Mouse (Mus musculus): ENCODE measurements around the gene Vwa2. TPM values are rescaled to one million over a fixed set of nuclear protein-coding genes. Genes with fewer than 3 reads are reported as not detected.

Vwa2 gene
- 0.23 and 0.60 TPM in 2 replicates for polyA plus RNA-seq (2015; fragmentation: Nextera tagmentation; extraction: Ambion mirVana)

- Histone ChIP-seq H3K4me1 (peaks cover 16% of the 10 kb centered on the region), H3K9me3 (replicated peaks) (no peaks in the 10 kb centered on the region), H3K27ac (no peak within 1 kb of the TSS), H3K9ac (peak within 1 kb of the TSS; percentile 62), H3K36me3 (ENCODE audit: poor library complexity, severe bottlenecking) (no peaks in the 10 kb centered on the region), H3K4me2 (peak within 1 kb of the TSS; percentile 99), H3K4me3 (peak within 1 kb of the TSS; percentile 52), H3K27me3 (peaks cover 60% of the 10 kb centered on the region)
- peak; percentile 36; the same call in 1 of the 2 replicates for ATAC-seq
- 2% methylated on average over 71 of the region's 71 CpGs for WGBS
Measured at GRCm38 (mm10) chr19:56873816-56874600, at the start of gene Vwa2. TSS of gene Vwa2 (plus strand) at chr19:56874249.

GRCm38 (mm10) chr19:56826047-56826631 is 47.9 kb upstream of the Vwa2 start, which contains the start of gene Tdrd1:
TSS of gene Tdrd1 (plus strand) at chr19:56826209.
- H3K9me3 ChIP-seq (replicated peaks), result no peaks in the 10 kb centered on the region
- H3K36me3 ChIP-seq (ENCODE audit: poor library complexity, severe bottlenecking), result no peaks in the 10 kb centered on the region
- H3K27ac ChIP-seq, result no peak within 1 kb of the TSS
- peaks cover 6% of the 10 kb centered on the region for H3K4me1 ChIP-seq
- H3K4me2 ChIP-seq, result 0 out of 2 replicates have a peak within 1 kb of the TSS, but pooled peaks have one; percentile 29
- H3K27me3 ChIP-seq, result peaks cover 3% of the 10 kb centered on the region; the same call in 1 of the 2 replicates
- 70% methylated on average over 44 of the region's 44 CpGs for WGBS
- no peak for ATAC-seq
- no peak within 1 kb of the TSS for H3K9ac ChIP-seq
- H3K4me3 ChIP-seq, result no peak within 1 kb of the TSS

- ATAC-seq, result no peak
- no peak overlapping the region for H3K4me2 ChIP-seq
- H3K9me3 ChIP-seq (replicated peaks), result no peaks in the 10 kb centered on the region
Measured at GRCm38 (mm10) chr19:56828305-56828704, 45.7 kb upstream of the Vwa2 start.

GRCm38 (mm10) chr19:56829267-56829666 is 44.8 kb upstream of the Vwa2 start:
- no peaks in the 10 kb centered on the region for H3K36me3 ChIP-seq (ENCODE audit: poor library complexity, severe bottlenecking)
- WGBS, result 88% methylated on average over 9 of the region's 9 CpGs

More at GRCm38 (mm10) chr19:56828305-56828704, 45.7 kb upstream of the Vwa2 start:
- WGBS, result 88% methylated on average over 11 of the region's 11 CpGs
- no peaks in the 10 kb centered on the region for H3K36me3 ChIP-seq (ENCODE audit: poor library complexity, severe bottlenecking)
- H3K27me3 ChIP-seq, result 0 out of 2 replicates have a peak, but pooled peaks cover 1% of the 10 kb centered on the region
- no peak overlapping the region for H3K27ac ChIP-seq
- no peaks in the 10 kb centered on the region for H3K4me1 ChIP-seq
- no peak overlapping the region for H3K9ac ChIP-seq
- H3K4me3 ChIP-seq, result no peak overlapping the region

GRCm38 (mm10) chr19:56830163-56830562 is 43.9 kb upstream of the Vwa2 start:
- Histone ChIP-seq H3K27me3 (no peaks in the 10 kb centered on the region), H3K4me1 (peaks cover 2% of the 10 kb centered on the region; the same call in 1 of the 2 replicates), H3K9me3 (replicated peaks) (no peaks in the 10 kb centered on the region), H3K9ac (no peak overlapping the region), H3K27ac (no peak overlapping the region), H3K4me2 (no peak overlapping the region), H3K4me3 (no peak overlapping the region), H3K36me3 (ENCODE audit: poor library complexity, severe bottlenecking) (no peaks in the 10 kb centered on the region)
- ATAC-seq, result no peak
- WGBS, result 88% methylated on average over 4 of the region's 4 CpGs

More at GRCm38 (mm10) chr19:56829267-56829666, 44.8 kb upstream of the Vwa2 start:
- ATAC-seq, result no peak
- Histone ChIP-seq H3K4me3 (no peak overlapping the region), H3K27me3 (no peaks in the 10 kb centered on the region), H3K4me1 (no peaks in the 10 kb centered on the region), H3K9me3 (replicated peaks) (no peaks in the 10 kb centered on the region), H3K9ac (no peak overlapping the region), H3K4me2 (no peak overlapping the region), H3K27ac (no peak overlapping the region)

GRCm38 (mm10) chr19:56835340-56835739 is 38.7 kb upstream of the Vwa2 start:
- 14% methylated on average over 9 of the region's 9 CpGs for WGBS
- H3K4me3 ChIP-seq, result no peak overlapping the region
- no peak overlapping the region for H3K9ac ChIP-seq
- H3K27ac ChIP-seq, result no peak overlapping the region
- no peaks in the 10 kb centered on the region for H3K36me3 ChIP-seq (ENCODE audit: poor library complexity, severe bottlenecking)
- H3K4me1 ChIP-seq, result peaks cover 15% of the 10 kb centered on the region; the same call in 1 of the 2 replicates
- no peaks in the 10 kb centered on the region for H3K9me3 ChIP-seq (replicated peaks)
- ATAC-seq, result 0 out of 2 replicates have a peak, but pooled peaks have one; percentile 33
- H3K27me3 ChIP-seq, result no peaks in the 10 kb centered on the region
- no peak overlapping the region for H3K4me2 ChIP-seq

DNA sequence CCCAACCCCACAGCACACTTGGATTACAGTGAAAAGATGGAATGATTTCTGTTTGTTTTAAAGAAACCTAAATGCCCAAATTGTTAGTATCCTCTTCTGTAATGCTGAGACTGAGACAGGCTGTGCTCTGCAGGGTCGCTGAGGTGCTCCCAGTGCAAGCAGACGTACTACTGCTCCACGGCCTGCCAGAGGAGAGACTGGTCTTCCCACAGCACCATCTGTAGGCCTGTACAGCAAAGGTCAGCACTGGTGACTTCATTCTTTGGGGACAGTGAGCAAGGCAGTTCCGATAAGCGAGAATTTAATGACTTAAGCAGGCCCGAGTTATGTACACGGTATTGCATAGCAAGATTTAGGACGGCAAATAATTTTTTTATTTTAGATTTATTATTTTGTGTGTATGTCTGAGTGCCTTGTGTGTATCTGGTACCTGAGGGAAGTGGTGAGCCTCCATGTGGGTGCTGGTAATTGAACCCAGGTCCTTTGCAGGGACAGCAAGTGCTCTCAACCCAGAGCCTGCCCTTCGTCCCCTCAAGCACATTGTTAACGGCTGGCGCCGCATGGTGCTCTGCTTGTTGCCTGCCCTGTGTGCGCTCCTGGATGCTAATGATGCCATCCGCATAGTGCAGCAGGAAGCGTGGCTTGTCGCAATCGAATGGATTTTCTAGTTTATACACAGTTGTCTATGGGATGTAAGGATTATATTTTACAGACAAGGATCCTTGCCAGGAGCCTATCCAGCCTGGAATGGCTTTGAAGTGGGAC is 34.9 kb upstream of the Vwa2 start:
- no peak overlapping the region for H3K9ac ChIP-seq
- no peak overlapping the region for H3K4me3 ChIP-seq
- no peak overlapping the region for H3K4me2 ChIP-seq
- H3K27me3 ChIP-seq, result no peaks in the 10 kb centered on the region
- ATAC-seq, result no peak
- WGBS, result 66% methylated on average over 17 of the region's 17 CpGs
- peaks cover 15% of the 10 kb centered on the region; the same call in 1 of the 2 replicates for H3K4me1 ChIP-seq
- no peak overlapping the region for H3K27ac ChIP-seq
- H3K9me3 ChIP-seq (replicated peaks), result no peaks in the 10 kb centered on the region
- H3K36me3 ChIP-seq (ENCODE audit: poor library complexity, severe bottlenecking), result no peaks in the 10 kb centered on the region

GRCm38 (mm10) chr19:56842974-56843373 is 31.1 kb upstream of the Vwa2 start:
- no peak overlapping the region for H3K4me2 ChIP-seq
- 0 out of 2 replicates have a peak, but pooled peaks cover 9% of the 10 kb centered on the region for H3K9me3 ChIP-seq (replicated peaks)
- WGBS, result 84% methylated on average over 12 of the region's 12 CpGs

DNA sequence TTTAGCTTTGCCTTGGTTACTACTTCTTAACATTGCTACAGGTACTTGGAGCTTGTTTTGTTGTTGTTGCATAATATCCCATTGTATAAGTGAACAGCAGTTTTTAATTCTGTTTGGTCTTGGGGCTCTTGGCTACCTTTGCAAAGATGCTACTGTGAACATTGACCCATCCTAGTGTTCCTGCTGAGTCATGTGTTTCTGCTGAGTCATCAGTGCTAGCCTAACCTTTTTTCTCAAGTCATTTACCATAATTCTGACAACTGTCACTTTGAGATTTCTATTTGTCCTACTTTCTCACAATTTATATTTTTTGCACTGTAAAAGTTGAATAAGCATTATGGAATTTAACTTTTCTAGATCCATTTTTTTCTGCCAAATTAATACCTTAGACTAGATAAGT is 21.5 kb upstream of the Vwa2 start:
- ATAC-seq, result no peak
- no peaks in the 10 kb centered on the region for H3K27me3 ChIP-seq
- no peaks in the 10 kb centered on the region for H3K4me1 ChIP-seq
- no peak overlapping the region for H3K9ac ChIP-seq
- H3K36me3 ChIP-seq (ENCODE audit: poor library complexity, severe bottlenecking), result no peaks in the 10 kb centered on the region
- H3K4me3 ChIP-seq, result no peak overlapping the region
- H3K27ac ChIP-seq, result no peak overlapping the region
- H3K4me2 ChIP-seq, result no peak overlapping the region
- H3K9me3 ChIP-seq (replicated peaks), result peaks cover under 1% of the 10 kb centered on the region; the same call in 1 of the 2 replicates

More at GRCm38 (mm10) chr19:56842974-56843373, 31.1 kb upstream of the Vwa2 start:
- no peak for ATAC-seq
- Histone ChIP-seq H3K27ac (no peak overlapping the region), H3K4me3 (no peak overlapping the region), H3K36me3 (ENCODE audit: poor library complexity, severe bottlenecking) (no peaks in the 10 kb centered on the region), H3K27me3 (no peaks in the 10 kb centered on the region), H3K9ac (no peak overlapping the region), H3K4me1 (peaks cover 1% of the 10 kb centered on the region; the same call in 1 of the 2 replicates)

DNA sequence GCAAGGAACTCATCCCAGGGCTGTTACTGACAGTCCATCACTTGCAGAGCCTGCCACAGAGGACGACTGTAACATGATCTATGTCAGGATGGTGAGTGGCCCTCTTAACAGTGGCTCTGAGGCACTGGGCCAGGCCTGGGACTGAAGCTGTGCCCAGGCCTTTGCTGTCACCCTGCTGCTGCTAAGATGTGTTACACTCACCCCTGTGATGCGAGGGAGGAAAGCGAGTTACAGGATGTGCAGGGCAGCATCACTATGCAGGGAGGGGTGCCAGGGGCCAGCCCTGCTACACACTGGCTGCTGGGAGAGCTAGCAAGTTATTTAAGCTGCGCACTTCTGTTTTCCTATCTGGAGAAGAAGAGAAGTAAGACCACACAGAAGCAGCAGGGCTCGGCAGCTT is 17.6 kb upstream of the Vwa2 start:
- ATAC-seq, result no peak
- Histone ChIP-seq H3K27me3 (no peaks in the 10 kb centered on the region), H3K27ac (no peak overlapping the region), H3K9me3 (replicated peaks) (no peaks in the 10 kb centered on the region), H3K36me3 (ENCODE audit: poor library complexity, severe bottlenecking) (no peaks in the 10 kb centered on the region), H3K4me2 (no peak overlapping the region), H3K9ac (no peak overlapping the region), H3K4me3 (no peak overlapping the region), H3K4me1 (no peaks in the 10 kb centered on the region)
- WGBS, result 60% methylated on average over 5 of the region's 5 CpGs

- no peak for ATAC-seq
- Histone ChIP-seq H3K9me3 (replicated peaks) (no peaks in the 10 kb centered on the region), H3K36me3 (ENCODE audit: poor library complexity, severe bottlenecking) (no peaks in the 10 kb centered on the region), H3K4me3 (no peak overlapping the region), H3K4me1 (no peaks in the 10 kb centered on the region), H3K9ac (no peak overlapping the region), H3K27ac (no peak overlapping the region), H3K4me2 (no peak overlapping the region), H3K27me3 (peaks cover 17% of the 10 kb centered on the region)
- 66% methylated on average over 4 of the region's 4 CpGs for WGBS
Measured at GRCm38 (mm10) chr19:56867701-56868100, 6.3 kb upstream of the Vwa2 start.
